8 mouse cellular contexts compared by ENCODE assay signal in the genomic region with DNA sequence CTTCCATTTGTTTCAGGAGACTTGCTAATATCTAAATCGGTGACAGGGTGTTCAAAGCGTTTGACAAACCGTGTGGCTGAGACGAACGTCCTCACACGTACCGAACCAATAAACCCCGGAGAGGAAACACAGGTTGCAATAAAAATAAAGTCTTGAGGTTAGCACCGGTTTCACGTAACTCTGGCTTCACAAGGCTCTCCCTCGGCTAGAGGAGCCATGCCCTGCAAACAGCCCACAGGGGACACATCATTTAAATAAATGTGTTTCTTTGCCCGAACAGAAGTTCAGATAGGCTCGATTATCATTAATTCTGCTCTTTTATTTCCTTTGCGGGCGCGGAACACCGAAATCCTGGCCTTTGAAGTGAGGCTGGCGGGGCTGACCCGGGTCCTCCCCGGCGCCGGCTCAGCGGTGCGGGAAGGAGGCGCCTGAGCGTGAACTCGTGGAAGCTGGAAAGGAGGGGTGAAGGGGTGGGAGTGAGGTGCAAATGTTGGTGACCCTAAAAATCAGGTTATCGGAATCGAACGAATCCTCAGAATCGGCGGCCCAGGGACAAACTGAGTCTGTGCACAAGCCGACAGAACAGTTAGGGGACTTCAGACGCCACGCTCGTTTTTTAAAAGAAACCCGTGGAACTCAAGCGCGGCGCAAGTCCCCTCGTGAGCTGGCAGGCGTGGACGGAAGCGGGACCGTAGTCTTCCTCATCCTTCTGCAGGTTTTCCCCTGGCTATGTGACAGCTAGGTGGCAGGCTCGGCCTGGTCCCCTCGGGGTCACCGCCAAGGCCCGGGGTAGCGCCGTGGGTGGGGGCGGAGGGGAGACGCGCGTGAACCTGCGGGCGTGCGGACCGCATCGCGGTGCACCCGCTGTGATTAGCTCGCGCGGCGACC. TPM values are rescaled to one million over a fixed set of nuclear protein-coding genes. Genes with fewer than 3 reads are reported as not detected.
DNase-seq lines count a peak whose midpoint lies in the region; ATAC-seq lines count a peak whose summit lies in the region.

No protein-coding gene starts in this region.

- H3K4me2 ChIP-seq in forebrain, embryonic 11.5 days (ENCODE audit: low read depth, low read length, severe bottlenecking) = peak overlapping the region; percentile 90
- H3K4me2 ChIP-seq in hindbrain, embryonic 14.5 days (replicated peaks) = peak overlapping the region; percentile 91
- peak overlapping the region; percentile 80 for H3K4me2 ChIP-seq in liver, embryonic 11.5 days
- peak overlapping the region; percentile 76 for H3K4me2 ChIP-seq in neural tube, embryonic 15.5 days

- no peak overlapping the region for H3K27ac ChIP-seq in forebrain, embryonic 11.5 days (ENCODE audit: low read depth, low read length)
- no peak overlapping the region for H3K27ac ChIP-seq in hindbrain, embryonic 14.5 days
- H3K27ac ChIP-seq in liver, embryonic 11.5 days (ENCODE audit: low read depth, low read length) = no peak overlapping the region
- no peak overlapping the region for H3K27ac ChIP-seq in neural tube, embryonic 15.5 days (replicated peaks)

- WGBS in forebrain, embryonic 11.5 days = 1% methylated on average over 66 of the region's 66 CpGs
- under 1% methylated on average over 61 of the region's 66 CpGs for WGBS in hindbrain, embryonic 14.5 days
- WGBS in liver, embryonic 11.5 days = 1% methylated on average over 66 of the region's 66 CpGs
- WGBS in neural tube, embryonic 15.5 days = 1% methylated on average over 66 of the region's 66 CpGs

- no peaks in the 10 kb centered on the region for H3K36me3 ChIP-seq in forebrain, embryonic 11.5 days (ENCODE audit: control insufficient read depth, insufficient read depth, low read length)
- H3K36me3 ChIP-seq in hindbrain, embryonic 14.5 days (replicated peaks; ENCODE audit: control insufficient read depth, insufficient read depth) = no peaks in the 10 kb centered on the region
- H3K36me3 ChIP-seq in liver, embryonic 11.5 days (ENCODE audit: control insufficient read depth, insufficient read depth, low read length) = no peaks in the 10 kb centered on the region
- no peaks in the 10 kb centered on the region for H3K36me3 ChIP-seq in neural tube, embryonic 15.5 days

- ATAC-seq in forebrain, embryonic 11.5 days (replicated peaks; ENCODE audit: low FRiP score) = peak; percentile 63
- no peak; the same call in 1 of the 2 replicates for ATAC-seq in hindbrain, embryonic 14.5 days (ENCODE audit: low FRiP score)
- peak; percentile 37; the same call in 1 of the 2 replicates for ATAC-seq in liver, embryonic 11.5 days (replicated peaks; ENCODE audit: low FRiP score)
- 0 out of 2 replicates have a peak, but pooled peaks have one; percentile 16 for ATAC-seq in neural tube, embryonic 15.5 days (ENCODE audit: low FRiP score)
- ATAC-seq in monocyte, adult 5-6 weeks (replicated peaks; ENCODE audit: insufficient number of reproducible peaks, low FRiP score, low TSS enrichment, poor library complexity, severe bottlenecking) = no peak

- H3K4me1 ChIP-seq in forebrain, embryonic 11.5 days (replicated peaks; ENCODE audit: control insufficient read depth, insufficient read depth, low read length) = peaks cover 13% of the 10 kb centered on the region
- peaks cover 23% of the 10 kb centered on the region for H3K4me1 ChIP-seq in hindbrain, embryonic 14.5 days (replicated peaks; ENCODE audit: control insufficient read depth, insufficient read depth, low read length)
- peaks cover 7% of the 10 kb centered on the region; the same call in 1 of the 2 replicates for H3K4me1 ChIP-seq in liver, embryonic 11.5 days (replicated peaks; ENCODE audit: control insufficient read depth, insufficient read depth, low read length)
- H3K4me1 ChIP-seq in neural tube, embryonic 15.5 days = peaks cover 25% of the 10 kb centered on the region

- no peaks in the 10 kb centered on the region for H3K9me3 ChIP-seq in forebrain, embryonic 11.5 days (ENCODE audit: control insufficient read depth, low read length)
- no peaks in the 10 kb centered on the region for H3K9me3 ChIP-seq in hindbrain, embryonic 14.5 days (ENCODE audit: control insufficient read depth, low read length)
- no peaks in the 10 kb centered on the region for H3K9me3 ChIP-seq in liver, embryonic 11.5 days (ENCODE audit: control insufficient read depth, low read length)
- H3K9me3 ChIP-seq in neural tube, embryonic 15.5 days (replicated peaks) = no peaks in the 10 kb centered on the region

- intact Hi-C loops in left cerebral cortex, postnatal 4 days (cut with DNase I) = no loop called here

- peaks cover 54% of the 10 kb centered on the region for H3K27me3 ChIP-seq in forebrain, embryonic 11.5 days (ENCODE audit: control insufficient read depth, insufficient read depth, low read length)
- peaks cover 71% of the 10 kb centered on the region for H3K27me3 ChIP-seq in hindbrain, embryonic 14.5 days (ENCODE audit: control insufficient read depth, insufficient read depth, low read length)
- H3K27me3 ChIP-seq in liver, embryonic 11.5 days (replicated peaks; ENCODE audit: control insufficient read depth, insufficient read depth, low read length) = peaks cover 65% of the 10 kb centered on the region
- peaks cover 65% of the 10 kb centered on the region for H3K27me3 ChIP-seq in neural tube, embryonic 15.5 days (replicated peaks)

- H3K4me3 ChIP-seq in forebrain, embryonic 11.5 days (ENCODE audit: low read depth, low read length) = peak overlapping the region; percentile 49
- H3K4me3 ChIP-seq in hindbrain, embryonic 14.5 days (replicated peaks; ENCODE audit: low read length) = peak overlapping the region; percentile 42
- H3K4me3 ChIP-seq in liver, embryonic 11.5 days (ENCODE audit: low read depth, low read length) = peak overlapping the region; percentile 52
- peak overlapping the region; percentile 45 for H3K4me3 ChIP-seq in neural tube, embryonic 15.5 days (replicated peaks)

- peak; percentile 15 for DNase-seq in left cerebral cortex, postnatal 4 days
- DNase-seq in left cerebral cortex, adult 9 months (ENCODE audit: low spot score in 2 of 2) = no peak
- peak; percentile 9 for DNase-seq in adrenal gland, postnatal 14 days
- peak; percentile 63 for DNase-seq in forebrain, embryonic 11.5 days (ENCODE audit: low spot score)
- peak; percentile 68 for DNase-seq in hindbrain, embryonic 14.5 days (ENCODE audit: low spot score)
- DNase-seq in liver, embryonic 11.5 days (ENCODE audit: low spot score) = peak; percentile 49

- H3K9ac ChIP-seq in forebrain, embryonic 11.5 days (ENCODE audit: low read length) = peak overlapping the region; percentile 44
- peak overlapping the region; percentile 47; the same call in 1 of the 2 replicates for H3K9ac ChIP-seq in hindbrain, embryonic 14.5 days
- no peak overlapping the region for H3K9ac ChIP-seq in liver, embryonic 11.5 days (ENCODE audit: low read depth, low read length)
- H3K9ac ChIP-seq in neural tube, embryonic 15.5 days (replicated peaks) = peak overlapping the region; percentile 29; the same call in 1 of the 2 replicates

RNA-seq across cellular contexts. Expression of a gene that starts 0.5 kb away (rescaled TPM):
- 1 to 10 TPM; 1.1 to 1.3 TPM for total RNA-seq in left cerebral cortex, postnatal 4 days (2021)
- total RNA-seq in adrenal gland, postnatal 14 days (2021) = 0.59 and 4.6 TPM in 2 replicates
- 0.76 and 0.95 TPM in 2 replicates for polyA plus RNA-seq in forebrain, embryonic 11.5 days (2014; fragmentation: Nextera tagmentation; extraction: Ambion mirVana)
- polyA plus RNA-seq in hindbrain, embryonic 14.5 days (2014; fragmentation: Nextera tagmentation; extraction: Ambion mirVana) = 1.4 and 2.4 TPM in 2 replicates
- polyA plus RNA-seq in liver, embryonic 11.5 days (2014; fragmentation: Nextera tagmentation; extraction: Ambion mirVana) = 20.8 and 22.1 TPM in 2 replicates
- 3.0 and 3.7 TPM in 2 replicates for polyA plus RNA-seq in neural tube, embryonic 15.5 days (2015; fragmentation: Nextera tagmentation; extraction: Ambion mirVana)
- not detected in 3 replicates for total RNA-seq in monocyte, adult 5-6 weeks (2017)

Comparison
In these comparisons a context has a peak if more than half of its experiments do, and no peak if none do; other contexts are left out.
1. DNase-seq: peak in left cerebral cortex, postnatal 4 days (single experiment), adrenal gland, postnatal 14 days (single experiment), forebrain, embryonic 11.5 days (single experiment), hindbrain, embryonic 14.5 days (single experiment) and liver, embryonic 11.5 days (single experiment); none in left cerebral cortex, adult 9 months (0 of 2).
2. ATAC-seq: peak in forebrain, embryonic 11.5 days (single experiment), liver, embryonic 11.5 days (single experiment) and neural tube, embryonic 15.5 days (single experiment); none in hindbrain, embryonic 14.5 days (single experiment) and monocyte, adult 5-6 weeks (single experiment).
3. Peak in every context shown above with its lines, with median percentiles within 50 percentile points of each other: H3K4me2 ChIP-seq and H3K4me3 ChIP-seq.